Mouse (Mus musculus): ENCODE results near the gene Naa50. TPM values are rescaled to one million over a fixed set of nuclear protein-coding genes. Genes with fewer than 3 reads are reported as not detected.

Gene Naa50
- polyA plus RNA-seq, 1 experiment, result 34.7 TPM

DNA sequence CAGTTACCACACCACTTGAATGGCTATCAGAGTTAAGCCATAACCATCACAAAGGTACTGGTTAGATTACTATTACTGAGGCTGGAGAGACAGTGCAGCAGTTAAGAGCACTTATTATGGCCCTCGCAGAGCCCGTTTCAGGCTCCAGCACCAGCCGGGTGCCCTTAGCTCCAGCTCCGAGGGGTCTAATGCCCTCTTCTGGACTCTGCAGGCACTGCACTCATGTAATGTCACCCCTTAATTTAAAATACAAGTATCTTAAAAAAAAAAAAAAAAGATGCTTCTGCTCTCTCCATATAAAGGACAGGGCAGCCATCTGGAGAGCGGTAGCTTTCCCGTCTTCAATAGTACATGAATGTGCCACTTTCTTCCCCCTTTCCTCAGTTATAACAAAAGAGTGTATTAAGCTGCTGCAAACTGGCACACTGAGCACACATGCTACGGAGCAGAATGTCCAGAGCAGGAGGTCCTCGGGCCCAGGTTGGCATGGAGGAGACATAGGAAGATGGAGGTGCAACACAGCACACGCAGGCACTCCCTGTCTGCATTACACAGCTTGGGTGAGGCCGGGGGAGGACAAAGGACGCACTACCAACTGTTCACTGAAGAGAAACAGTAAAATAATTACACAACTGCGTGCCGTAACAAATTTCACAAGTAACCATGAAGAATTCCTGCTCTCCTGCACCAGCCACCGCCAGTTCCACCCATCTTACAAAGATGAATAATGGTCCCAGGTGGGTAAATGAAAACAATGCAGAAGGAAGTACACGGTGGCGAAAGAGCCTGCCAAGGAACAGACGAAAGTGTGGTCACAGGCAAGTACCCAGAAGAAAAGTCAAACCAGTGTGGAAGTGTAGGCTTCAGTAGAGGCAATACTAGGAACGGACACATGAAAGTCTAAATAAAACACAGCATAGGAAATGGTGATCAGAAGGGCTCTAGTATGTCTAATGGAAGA lies 35.5 kb upstream of the Naa50 start:
- Histone ChIP-seq H3K27me3 (ENCODE audit: control insufficient read depth, insufficient read depth, insufficient read length) (no peaks in the 10 kb centered on the region), H3K36me3 (ENCODE audit: control insufficient read depth, insufficient read depth) (peaks cover 57% of the 10 kb centered on the region), H3K4me3 (no peak overlapping the region), H3K4me2 (ENCODE audit: low read depth) (no peak overlapping the region), H3ac (ENCODE audit: control insufficient read depth, insufficient read length) (no peak overlapping the region), H3K79me2 (ENCODE audit: control insufficient read depth, insufficient read depth) (no peaks in the 10 kb centered on the region)
- no peak for TF ChIP-seq MYOD1 (IDR thresholded peaks at IDR 0.05; ENCODE audit: control insufficient read depth in 1 of 3, insufficient read length in 2 of 3, low read depth in 2 of 3)
- no peak for TF ChIP-seq MAX (IDR thresholded peaks at IDR 0.05; ENCODE audit: low read depth)
- no peak for TF ChIP-seq REST (IDR thresholded peaks at IDR 0.05; ENCODE audit: insufficient read depth, insufficient read length)
- TF ChIP-seq POLR2AphosphoS2 (IDR thresholded peaks at IDR 0.05; ENCODE audit: insufficient read length, low read depth), result no peak
- no peak for TF ChIP-seq TCF12 (IDR thresholded peaks at IDR 0.05; ENCODE audit: insufficient read depth, poor library complexity, severe bottlenecking)
- TF ChIP-seq MYOG (IDR thresholded peaks at IDR 0.05; ENCODE audit: control insufficient read depth in 1 of 3, insufficient read depth in 1 of 3, insufficient read length in 2 of 3, low read depth in 2 of 3), result no peak
- no peak for TF ChIP-seq E2F4 (IDR thresholded peaks at IDR 0.05; ENCODE audit: insufficient read depth)
- TF ChIP-seq SRF (IDR thresholded peaks at IDR 0.05; ENCODE audit: control insufficient read depth, insufficient read length, low read depth), result no peak
- TF ChIP-seq CEBPB (IDR thresholded peaks at IDR 0.05; ENCODE audit: insufficient read depth, poor library complexity, severe bottlenecking), result no peak
- no peak for TF ChIP-seq TCF3 (IDR thresholded peaks at IDR 0.05; ENCODE audit: insufficient read length, low read depth)
- no peak for TF ChIP-seq USF1 (IDR thresholded peaks at IDR 0.05; ENCODE audit: low read depth)
- no peak for TF ChIP-seq POLR2A (IDR thresholded peaks at IDR 0.05; ENCODE audit: insufficient read length, low read depth)

DNA sequence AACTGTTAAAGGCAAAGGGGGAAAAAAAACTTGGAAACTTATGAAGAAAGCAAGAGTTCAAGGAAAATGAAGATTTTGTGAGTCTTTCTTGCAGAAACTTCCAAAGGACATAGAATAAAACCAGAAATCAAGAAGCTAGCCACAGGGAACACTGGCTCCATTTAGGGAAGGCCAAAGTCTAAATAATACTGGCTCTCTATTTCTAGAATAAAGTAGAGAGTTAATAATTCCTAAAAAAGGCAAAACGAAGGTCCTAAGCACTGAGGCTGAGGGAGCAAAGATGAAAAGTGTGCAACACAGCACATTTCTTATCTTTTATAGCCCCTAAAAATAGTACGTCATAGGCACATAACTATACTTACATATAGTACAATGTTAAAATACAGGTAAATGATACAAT lies 34.4 kb upstream of the Naa50 start:
- H3K4me2 ChIP-seq (ENCODE audit: low read depth), result no peak overlapping the region
- no peak for TF ChIP-seq REST (IDR thresholded peaks at IDR 0.05; ENCODE audit: insufficient read depth, insufficient read length)
- TF ChIP-seq MAX (IDR thresholded peaks at IDR 0.05; ENCODE audit: low read depth), result no peak
- TF ChIP-seq TCF3 (IDR thresholded peaks at IDR 0.05; ENCODE audit: insufficient read length, low read depth), result no peak
- no peak for TF ChIP-seq TCF12 (IDR thresholded peaks at IDR 0.05; ENCODE audit: insufficient read depth, poor library complexity, severe bottlenecking)
- H3K36me3 ChIP-seq (ENCODE audit: control insufficient read depth, insufficient read depth), result peaks cover 60% of the 10 kb centered on the region
- H3K27me3 ChIP-seq (ENCODE audit: control insufficient read depth, insufficient read depth, insufficient read length), result no peaks in the 10 kb centered on the region
- H3K79me2 ChIP-seq (ENCODE audit: control insufficient read depth, insufficient read depth), result no peaks in the 10 kb centered on the region
- no peak overlapping the region for H3ac ChIP-seq (ENCODE audit: control insufficient read depth, insufficient read length)
- H3K4me3 ChIP-seq, result no peak overlapping the region

DNA sequence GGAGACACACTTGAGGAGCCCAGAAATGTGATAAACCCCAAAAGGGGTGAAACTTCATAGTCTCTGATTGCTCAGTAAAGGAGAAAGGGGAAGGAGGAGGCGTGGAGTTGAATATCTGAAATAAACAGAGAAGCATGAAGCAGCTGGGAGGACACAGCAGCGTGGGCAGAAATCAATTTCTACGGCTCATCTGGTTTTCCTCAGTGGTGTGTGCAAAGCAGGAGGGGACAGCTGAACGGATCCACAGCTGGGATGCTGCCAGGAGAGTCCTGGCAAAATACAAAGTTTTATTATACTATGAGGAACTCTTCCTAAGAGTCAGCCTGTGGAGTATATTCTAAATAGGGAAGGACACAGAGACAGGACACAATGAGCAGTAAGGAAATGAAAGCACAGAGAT lies 30.6 kb upstream of the Naa50 start:
- H3K4me3 ChIP-seq, result no peak overlapping the region
- H3K36me3 ChIP-seq (ENCODE audit: control insufficient read depth, insufficient read depth), result peaks cover 50% of the 10 kb centered on the region
- H3K27me3 ChIP-seq (ENCODE audit: control insufficient read depth, insufficient read depth, insufficient read length), result no peaks in the 10 kb centered on the region
- no peak overlapping the region for H3K4me2 ChIP-seq (ENCODE audit: low read depth)
- H3ac ChIP-seq (ENCODE audit: control insufficient read depth, insufficient read length), result no peak overlapping the region
- TF ChIP-seq POLR2AphosphoS2 (IDR thresholded peaks at IDR 0.05; ENCODE audit: insufficient read length, low read depth) (no peak), CEBPB (IDR thresholded peaks at IDR 0.05; ENCODE audit: insufficient read depth, poor library complexity, severe bottlenecking) (no peak), SRF (IDR thresholded peaks at IDR 0.05; ENCODE audit: control insufficient read depth, insufficient read length, low read depth) (no peak), MYOD1 (IDR thresholded peaks at IDR 0.05; ENCODE audit: control insufficient read depth in 1 of 3, insufficient read length in 2 of 3, low read depth in 2 of 3) (peak in 2 of 3 experiments; percentile 31 to 44), REST (IDR thresholded peaks at IDR 0.05; ENCODE audit: insufficient read depth, insufficient read length) (no peak), POLR2A (IDR thresholded peaks at IDR 0.05; ENCODE audit: insufficient read length, low read depth) (no peak), MYOG (IDR thresholded peaks at IDR 0.05; ENCODE audit: control insufficient read depth in 1 of 3, insufficient read depth in 1 of 3, insufficient read length in 2 of 3, low read depth in 2 of 3) (peak in 1 of 3 experiments; percentile 40)
- H3K79me2 ChIP-seq (ENCODE audit: control insufficient read depth, insufficient read depth), result no peaks in the 10 kb centered on the region

DNA sequence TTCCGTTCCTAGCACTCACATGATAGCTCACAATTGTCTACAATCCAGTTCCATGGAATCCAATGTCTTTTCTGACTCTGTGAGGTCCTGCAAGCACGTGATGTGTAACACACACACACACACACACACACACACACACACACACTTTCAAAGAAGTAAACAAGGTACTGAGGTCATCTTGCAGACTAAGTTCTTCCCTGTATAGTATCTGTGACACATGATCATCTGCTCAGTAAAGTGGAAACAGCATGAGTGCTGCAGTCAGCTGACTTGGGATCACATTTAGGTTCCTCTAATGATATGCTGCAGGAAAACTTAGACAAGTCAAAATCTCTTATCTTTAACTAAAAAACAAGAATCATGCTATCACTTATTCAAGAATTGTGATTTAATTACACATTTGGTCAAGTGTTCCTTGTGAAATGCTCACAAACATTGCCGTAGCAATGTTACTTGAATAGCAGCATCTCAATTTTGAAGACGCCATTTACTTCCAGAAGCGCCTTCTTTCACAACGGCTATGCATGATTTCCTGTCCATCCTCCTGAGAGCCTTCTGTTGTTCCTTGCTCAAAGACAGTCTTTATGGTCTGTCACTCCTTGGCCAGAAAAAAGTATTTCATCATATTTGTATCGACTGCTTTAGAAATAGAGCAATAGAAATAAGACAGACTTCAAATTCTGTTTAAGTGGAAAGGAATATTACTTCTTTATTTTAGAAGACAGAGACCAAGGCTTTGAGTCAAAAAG lies 19.7 kb upstream of the Naa50 start:
- TF ChIP-seq POLR2AphosphoS2 (IDR thresholded peaks at IDR 0.05; ENCODE audit: insufficient read length, low read depth) (no peak), POLR2A (IDR thresholded peaks at IDR 0.05; ENCODE audit: insufficient read length, low read depth) (no peak), SRF (IDR thresholded peaks at IDR 0.05; ENCODE audit: control insufficient read depth, insufficient read length, low read depth) (no peak), USF1 (IDR thresholded peaks at IDR 0.05; ENCODE audit: low read depth) (no peak), CEBPB (IDR thresholded peaks at IDR 0.05; ENCODE audit: insufficient read depth, poor library complexity, severe bottlenecking) (no peak), TCF3 (IDR thresholded peaks at IDR 0.05; ENCODE audit: insufficient read length, low read depth) (no peak), MYOD1 (IDR thresholded peaks at IDR 0.05; ENCODE audit: control insufficient read depth in 1 of 3, insufficient read length in 2 of 3, low read depth in 2 of 3) (no peak), MYOG (IDR thresholded peaks at IDR 0.05; ENCODE audit: control insufficient read depth in 1 of 3, insufficient read depth in 1 of 3, insufficient read length in 2 of 3, low read depth in 2 of 3) (no peak), TCF12 (IDR thresholded peaks at IDR 0.05; ENCODE audit: insufficient read depth, poor library complexity, severe bottlenecking) (no peak), E2F4 (IDR thresholded peaks at IDR 0.05; ENCODE audit: insufficient read depth) (no peak), MAX (IDR thresholded peaks at IDR 0.05; ENCODE audit: low read depth) (no peak)
- H3K4me3 ChIP-seq, result no peak overlapping the region

More for the DNA sequence above, 19.7 kb upstream of the Naa50 start:
- no peak overlapping the region for H3K4me2 ChIP-seq (ENCODE audit: low read depth)
- no peak overlapping the region for H3ac ChIP-seq (ENCODE audit: control insufficient read depth, insufficient read length)
- peaks cover 13% of the 10 kb centered on the region for H3K36me3 ChIP-seq (ENCODE audit: control insufficient read depth, insufficient read depth)
- peaks cover 46% of the 10 kb centered on the region for H3K79me2 ChIP-seq (ENCODE audit: control insufficient read depth, insufficient read depth)
- H3K27me3 ChIP-seq (ENCODE audit: control insufficient read depth, insufficient read depth, insufficient read length), result no peaks in the 10 kb centered on the region
